Mouse (Mus musculus) lung, adult 2 months (tissue): Measurements from ENCODE around the gene Rem2.

Experiments used
- CTCF ChIP-seq: fragments of 200-500 bp; IDR thresholded peaks from 2 replicates; pipeline ENCODE4 v1.5.1; 2011; ENCODE audit warnings: mild to moderate bottlenecking, low read length, control low read depth; ENCODE audit not compliant: insufficient read depth
- POLR2A ChIP-seq: fragments of 200-500 bp; IDR thresholded peaks from 2 replicates; pipeline ENCODE4 v1.6.1; 2011; ENCODE audit warnings: low read depth, mild to moderate bottlenecking, control low read depth, low read length, borderline replicate concordance; ENCODE audit errors: extremely low read depth

GRCm38 (mm10) chr14:54439610-54440009 lies 36.3 kb upstream of the Rem2 start:
- TF ChIP-seq CTCF (no peak), POLR2A (no peak)
